Mouse (Mus musculus) MEL (cell line): Measurements from ENCODE around the gene A730009L09Rik.

Source experiments
- CTCF ChIP-seq, 3 experiments: IDR thresholded peaks in 2 of 3; conservative IDR thresholded peaks in 1 of 3; 2 replicates each; pipeline ENCODE4 v1.5.1; 2011 to 2012; ENCODE audit warnings: low read length in 3 of 3, low read depth in 2 of 3, mild to moderate bottlenecking in 2 of 3, improper control_type of control experiment in 1 of 3, inconsistent platforms in 1 of 3, mixed read lengths in 1 of 3, moderate library complexity in 1 of 3; ENCODE audit not compliant: control insufficient read depth in 1 of 3, insufficient read depth in 1 of 3, poor library complexity in 1 of 3, severe bottlenecking in 1 of 3
- ETS1 ChIP-seq: IDR thresholded peaks from 2 replicates; pipeline ENCODE4 v1.6.1; 2012; ENCODE audit warnings: low read depth, mild to moderate bottlenecking, inconsistent platforms, low read length, improper control_type of control experiment, moderate library complexity
- GATA1 ChIP-seq: IDR thresholded peaks from 2 replicates; pipeline ENCODE4 v1.6.1; 2011; ENCODE audit warnings: low read depth, low read length, improper control_type of control experiment
- JUND ChIP-seq: IDR thresholded peaks from 2 replicates; pipeline ENCODE4 v1.6.1; 2011; ENCODE audit warnings: low read depth, mild to moderate bottlenecking, improper control_type of control experiment, low read length
- MAFK ChIP-seq: IDR thresholded peaks from 2 replicates; pipeline ENCODE4 v1.6.1; 2011; ENCODE audit warnings: low read depth, mild to moderate bottlenecking, low read length, improper control_type of control experiment, borderline replicate concordance
- NELFE ChIP-seq: IDR thresholded peaks from 2 replicates; pipeline ENCODE4 v1.6.1; 2011; ENCODE audit warnings: low read depth, low read length, improper control_type of control experiment
- POLR2A ChIP-seq, 2 experiments: IDR thresholded peaks; 2 replicates each; pipeline ENCODE4 v1.6.1; 2011 to 2012; ENCODE audit warnings: low read length in 2 of 2, mild to moderate bottlenecking in 2 of 2, control low read depth in 1 of 2, improper control_type of control experiment in 1 of 2, low read depth in 1 of 2, moderate library complexity in 1 of 2; ENCODE audit not compliant: control insufficient read depth in 1 of 2, insufficient read depth in 1 of 2, poor library complexity in 1 of 2
- POLR2AphosphoS2 ChIP-seq: IDR thresholded peaks from 2 replicates; pipeline ENCODE4 v1.6.1; 2011; ENCODE audit warnings: low read length, improper control_type of control experiment
- POLR2AphosphoS5 ChIP-seq: IDR thresholded peaks from 2 replicates; pipeline ENCODE4 v1.6.1; 2012; ENCODE audit warnings: low read depth, borderline replicate concordance, mild to moderate bottlenecking, inconsistent platforms, low read length, moderate library complexity, mixed read lengths
- RAD21 ChIP-seq: IDR thresholded peaks from 2 replicates; pipeline ENCODE4 v1.6.1; 2011; ENCODE audit warnings: mild to moderate bottlenecking, low read depth, low read length, improper control_type of control experiment
- TAL1 ChIP-seq: IDR thresholded peaks from 2 replicates; pipeline ENCODE4 v1.6.1; 2012; ENCODE audit warnings: mild to moderate bottlenecking, inconsistent platforms, low read length, moderate library complexity, mixed read lengths
- USF1 ChIP-seq: IDR thresholded peaks from 2 replicates; pipeline ENCODE4 v1.6.1; 2014; ENCODE audit warnings: low read depth, mild to moderate bottlenecking, inconsistent platforms, low read length, improper control_type of control experiment, moderate library complexity
- ZMIZ1 ChIP-seq: IDR thresholded peaks from 2 replicates; pipeline ENCODE4 v1.6.1; 2012; ENCODE audit warnings: low read depth, mild to moderate bottlenecking, inconsistent platforms, low read length, improper control_type of control experiment, moderate library complexity
- ZNF384 ChIP-seq: IDR thresholded peaks from 2 replicates; pipeline ENCODE4 v1.6.1; 2012; ENCODE audit warnings: low read depth, mild to moderate bottlenecking, inconsistent platforms, low read length, improper control_type of control experiment

GRCm38 (mm10) chr16:84465581-84466165 is 49.2 kb upstream of the A730009L09Rik start:
- no peak for TF ChIP-seq POLR2A (IDR thresholded peaks at IDR 0.05; ENCODE audit: control insufficient read depth in 1 of 2, insufficient read depth in 1 of 2, low read depth in 1 of 2, low read length in 2 of 2, poor library complexity in 1 of 2)
- no peak for TF ChIP-seq ETS1
- TF ChIP-seq JUND: no peak
- TF ChIP-seq ZMIZ1: no peak
- TF ChIP-seq ZNF384: no peak
- TF ChIP-seq CTCF (IDR thresholded peaks at IDR 0.05 in 2 of 3, conservative IDR thresholded peaks at IDR 0.05 in 1 of 3; ENCODE audit: control insufficient read depth in 1 of 3, insufficient read depth in 1 of 3, low read depth in 2 of 3, low read length in 3 of 3, poor library complexity in 1 of 3, severe bottlenecking in 1 of 3): no peak
- TF ChIP-seq MAFK: no peak
- no peak for TF ChIP-seq POLR2AphosphoS5
- no peak for TF ChIP-seq NELFE
- no peak for TF ChIP-seq USF1
- no peak for TF ChIP-seq GATA1
- no peak for TF ChIP-seq POLR2AphosphoS2
- TF ChIP-seq RAD21: no peak
- TF ChIP-seq TAL1: no peak
